Mouse (Mus musculus): ENCODE data around the gene Pced1a.

Pced1a gene

DNA sequence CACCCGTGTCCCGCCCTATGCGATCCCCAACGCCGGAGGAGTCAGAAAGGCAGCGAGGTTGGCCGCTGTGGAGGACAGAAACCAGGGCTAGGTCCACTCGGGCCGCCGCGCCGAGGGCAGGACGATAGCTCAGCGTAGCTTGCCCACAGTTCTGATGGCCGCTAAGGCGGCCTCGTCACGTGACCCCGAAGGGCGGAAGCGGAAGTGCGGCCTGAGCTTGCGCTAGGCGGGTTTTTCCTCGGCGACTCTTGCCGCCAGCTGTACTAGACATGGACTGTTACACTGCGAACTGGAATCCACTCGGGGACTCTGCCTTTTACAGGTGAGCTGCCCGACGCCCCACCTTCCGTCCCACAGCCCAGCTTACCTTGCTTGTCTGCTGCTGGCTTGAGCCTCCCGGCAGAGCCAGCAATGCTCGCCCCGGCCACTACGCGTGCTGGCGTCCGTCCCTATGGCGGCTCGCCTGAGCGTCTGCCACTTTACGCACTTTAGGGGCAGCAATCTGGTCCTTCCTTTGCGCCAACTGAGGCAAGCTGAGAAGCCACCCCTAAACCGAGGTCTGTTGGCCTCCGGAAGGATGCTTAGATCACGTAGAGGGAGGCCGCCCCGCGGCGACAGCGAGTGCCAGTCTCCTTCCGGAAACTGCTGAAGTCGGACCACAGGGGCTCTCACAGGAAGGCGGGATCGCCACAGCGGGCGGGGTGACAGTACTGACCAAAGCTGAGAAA lies at the start of gene Pced1a, which contains the start of gene Vps16:
Gene Pced1a, minus strand, starts transcription at position 576 of the 728 bp plus-strand sequence.
Gene Vps16, plus strand, starts transcription at position 214 of the 728 bp plus-strand sequence.
- DNase-seq (ENCODE audit: low spot score in 2 of 2): peak; percentile 89 to 92

GRCm38 (mm10) chr2:130472908-130473510 lies 48.5 kb upstream of the Pced1a start:
- no peak for DNase-seq (ENCODE audit: low spot score in 2 of 2)

- no peak for DNase-seq (ENCODE audit: low spot score in 2 of 2)
These were observed 45.4 kb upstream of the Pced1a start for GRCm38 (mm10) chr2:130469935-130470334.

GRCm38 (mm10) chr2:130469366-130469765 lies 44.9 kb upstream of the Pced1a start:
- DNase-seq (ENCODE audit: low spot score in 2 of 2): no peak

DNA sequence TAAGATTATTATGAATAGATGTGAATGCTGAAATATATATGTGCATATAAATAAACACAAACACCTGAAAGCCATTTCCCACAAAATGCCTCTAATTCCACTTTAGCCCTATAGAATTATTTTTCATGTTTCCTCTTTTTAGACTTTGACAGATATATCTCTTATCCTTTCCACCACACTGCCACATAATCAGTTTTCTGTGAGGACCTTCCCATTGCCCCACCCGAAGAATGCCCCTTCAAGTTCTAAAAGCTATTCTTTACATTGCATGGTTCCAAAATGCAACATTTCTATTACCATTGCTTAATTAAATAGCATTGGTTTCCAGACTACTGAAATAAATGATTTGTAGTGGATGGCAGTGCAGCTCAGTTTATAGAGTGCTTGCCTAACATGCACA lies 41.9 kb upstream of the Pced1a start:
- no peak for DNase-seq (ENCODE audit: low spot score in 2 of 2)

DNA sequence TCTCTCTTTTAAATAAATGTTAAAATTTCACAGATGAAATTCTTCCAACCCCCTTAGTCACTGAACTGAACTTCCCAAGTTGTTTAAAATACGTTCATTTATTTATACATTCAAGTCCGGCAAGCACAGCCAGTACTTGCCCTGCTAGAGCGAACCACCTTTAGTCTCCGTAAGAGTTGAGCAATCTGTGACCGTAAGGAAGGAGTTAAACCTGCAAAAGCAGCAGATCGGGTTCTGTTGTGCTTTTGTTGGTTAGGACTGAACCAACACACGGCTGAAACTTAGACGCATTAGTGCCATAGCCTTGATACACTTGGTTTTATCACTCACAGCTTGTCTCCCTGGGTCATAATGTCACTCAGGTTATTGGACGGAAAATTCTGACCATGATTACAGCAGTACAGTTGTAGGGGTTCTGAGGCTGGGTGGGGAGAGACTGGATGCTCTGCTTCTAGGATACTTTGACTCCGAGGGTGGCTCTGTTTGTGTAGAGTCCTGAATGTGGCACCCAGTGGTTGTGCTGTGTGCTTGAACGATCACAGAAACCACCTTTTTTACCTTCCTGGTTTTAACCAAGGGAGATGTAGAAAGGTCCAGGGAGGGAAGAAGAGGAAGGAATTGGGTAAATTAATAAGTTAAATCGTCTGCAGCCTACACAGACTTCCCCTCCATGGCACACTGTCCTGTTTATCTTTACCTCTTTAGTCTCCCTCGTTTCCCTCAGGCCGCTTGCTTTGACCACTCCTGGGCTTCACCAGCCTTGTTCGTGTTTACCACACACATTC lies 37.0 kb upstream of the Pced1a start:
- no peak for DNase-seq (ENCODE audit: low spot score in 2 of 2)

- DNase-seq (ENCODE audit: low spot score in 2 of 2): no peak
These were observed 35.1 kb upstream of the Pced1a start for GRCm38 (mm10) chr2:130459576-130459975.

DNA sequence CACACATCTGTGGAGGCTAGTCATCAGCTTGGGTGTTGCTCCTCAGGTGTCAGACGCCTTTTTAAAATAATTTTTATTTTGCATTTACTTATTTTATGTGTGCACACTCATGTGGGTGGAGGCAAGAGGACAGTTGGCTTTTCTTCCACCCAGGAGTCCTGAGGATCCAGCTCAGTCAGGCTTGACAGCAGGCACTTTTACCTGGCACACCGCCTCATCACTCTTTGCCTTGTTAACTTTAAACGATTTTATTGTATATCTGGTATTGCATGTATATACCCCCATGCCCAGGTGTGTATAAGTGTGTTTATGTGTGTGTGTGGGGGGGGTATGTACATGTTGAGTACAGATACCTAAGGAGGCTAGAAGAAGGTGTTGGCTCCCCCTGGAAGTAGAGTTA lies 33.4 kb upstream of the Pced1a start:
- DNase-seq (ENCODE audit: low spot score in 2 of 2): no peak

DNA sequence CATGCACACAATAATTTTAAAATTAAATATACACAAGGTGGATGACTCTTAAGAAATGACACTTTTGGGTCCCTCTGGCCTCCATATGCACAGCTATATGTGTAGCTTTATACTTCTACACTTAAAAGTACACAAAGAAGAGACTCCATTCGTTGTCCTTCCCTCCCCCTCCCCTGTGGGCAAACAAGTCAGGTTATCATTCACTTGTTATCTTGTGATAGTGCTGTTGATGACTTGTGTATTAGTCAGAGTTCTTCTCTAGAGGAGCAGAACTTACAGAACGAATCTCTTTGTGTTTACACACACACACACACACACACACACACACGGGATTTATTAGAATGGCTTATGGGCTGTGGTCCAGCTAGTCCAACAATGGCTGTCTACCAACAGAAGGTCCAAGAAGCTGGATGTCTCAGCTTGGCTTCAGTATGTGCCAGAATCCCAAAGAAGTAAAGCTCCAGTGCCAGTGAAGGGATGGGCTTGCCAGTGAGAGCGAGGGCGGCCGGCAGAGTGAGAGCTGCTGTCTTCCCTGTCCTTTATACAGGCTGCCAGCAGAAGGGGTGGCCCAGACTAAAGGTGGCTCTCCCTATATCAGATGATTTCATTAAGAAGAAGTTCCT lies 30.4 kb upstream of the Pced1a start:
- peak in 1 of 2 experiments; percentile 32 for DNase-seq (ENCODE audit: low spot score in 2 of 2)

DNA sequence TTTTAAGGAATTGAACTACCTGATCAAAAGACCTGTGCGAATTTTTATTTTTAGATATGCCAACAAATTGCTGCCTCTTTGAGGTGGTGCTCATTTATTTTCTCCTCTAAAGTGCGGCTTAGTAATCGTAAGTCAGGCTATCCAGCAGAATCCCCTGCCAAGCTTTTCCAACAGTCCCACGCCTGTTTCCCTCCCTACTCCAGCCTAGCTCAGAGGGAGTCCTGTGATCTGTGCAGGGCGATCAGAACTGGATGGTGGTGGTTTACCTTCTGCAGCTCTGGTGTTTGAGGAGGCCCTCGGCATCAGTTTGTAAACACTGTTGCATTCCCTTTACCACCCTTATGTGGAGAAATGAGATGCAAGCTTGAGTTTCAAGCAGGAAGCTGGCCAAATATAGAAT lies 28.9 kb upstream of the Pced1a start:
- no peak for DNase-seq (ENCODE audit: low spot score in 2 of 2)

GRCm38 (mm10) chr2:130452266-130452665 lies 27.8 kb upstream of the Pced1a start:
- no peak for DNase-seq (ENCODE audit: low spot score in 2 of 2)

DNA sequence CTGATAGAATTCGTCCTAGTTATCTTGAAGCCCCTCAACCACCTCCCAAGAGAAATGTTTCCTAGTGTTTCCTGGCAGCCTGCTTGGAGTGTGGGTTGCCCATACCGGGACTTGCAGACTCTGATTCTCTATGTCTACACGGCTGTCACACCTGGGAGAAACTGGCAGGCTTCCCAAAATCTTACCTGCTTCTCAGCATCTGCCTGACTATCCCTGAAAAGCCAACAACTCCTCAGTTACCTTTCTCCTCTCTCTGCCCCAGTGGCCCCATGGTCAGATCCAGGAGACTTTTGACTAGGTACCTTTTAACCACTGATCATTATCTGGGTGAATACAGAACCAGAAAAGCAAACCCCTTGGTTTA lies 27.2 kb upstream of the Pced1a start:
- no peak for DNase-seq (ENCODE audit: low spot score in 2 of 2)

DNA sequence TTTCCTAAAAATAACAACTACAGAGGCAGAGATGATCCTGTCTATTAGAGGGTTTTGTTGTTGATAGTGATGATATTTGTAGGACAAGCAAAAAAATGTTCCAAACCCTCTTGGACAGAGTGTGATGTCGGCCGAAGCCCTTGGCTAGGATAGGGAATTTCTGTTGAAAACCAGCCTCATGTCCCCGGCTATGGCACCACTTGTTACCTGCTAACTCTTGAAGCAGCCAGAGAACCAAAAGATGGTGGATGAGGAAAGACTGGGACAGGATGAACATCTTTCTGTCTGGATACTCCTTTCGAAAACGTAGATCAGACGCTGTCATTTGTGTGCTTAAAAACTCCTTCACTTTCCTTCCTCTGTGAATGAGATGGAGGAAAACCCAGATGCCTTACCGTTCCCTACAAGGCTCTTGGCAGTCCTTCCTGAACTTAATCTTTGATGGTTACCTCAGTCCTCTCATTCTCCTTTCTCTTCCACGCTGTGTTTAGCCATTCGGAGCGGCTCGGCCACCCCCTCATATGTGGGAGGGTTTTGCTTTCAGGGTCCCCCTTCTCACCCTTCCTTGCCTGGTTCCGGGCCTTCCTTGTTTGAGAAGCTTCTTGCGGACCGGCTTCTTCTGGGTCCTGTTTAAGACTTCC lies 26.7 kb upstream of the Pced1a start:
- DNase-seq (ENCODE audit: low spot score in 2 of 2): no peak

- DNase-seq (ENCODE audit: low spot score in 2 of 2): peak; percentile 71 to 72
These were observed 25.9 kb upstream of the Pced1a start for GRCm38 (mm10) chr2:130450434-130450796.

DNA sequence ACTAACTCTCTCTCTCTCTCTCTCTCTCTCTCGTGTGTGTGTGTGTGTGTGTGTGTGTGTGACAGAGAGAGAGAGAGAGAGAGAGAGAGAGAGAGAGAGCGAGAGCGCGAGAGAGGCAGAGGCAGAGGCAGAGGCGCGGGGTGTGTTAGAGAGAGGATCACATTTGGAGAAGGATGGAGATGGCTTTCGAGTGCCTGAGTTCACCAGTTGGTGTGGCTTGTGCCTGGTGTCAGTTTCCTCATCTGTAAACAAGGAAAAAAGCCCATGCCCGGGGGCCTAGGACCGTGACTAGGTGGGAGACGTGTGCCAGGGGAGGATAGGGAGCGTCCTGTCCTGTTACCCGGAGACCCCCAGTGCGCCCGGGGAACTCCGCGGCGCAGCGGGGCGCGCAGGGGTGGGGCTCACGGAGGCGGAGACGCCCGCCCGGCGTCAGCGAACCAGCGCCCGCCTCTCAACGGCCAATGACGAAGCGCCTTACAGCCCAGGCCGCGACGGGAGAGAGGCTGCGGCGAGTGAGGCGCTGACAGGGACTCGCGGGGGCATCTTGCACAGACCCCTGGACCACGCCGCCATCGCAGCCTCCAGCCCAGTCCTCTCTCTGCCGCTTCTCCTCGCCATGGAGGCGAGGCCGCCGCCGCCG lies 25.4 kb upstream of the Pced1a start, which contains the start of gene Ptpra:
Gene Ptpra, plus strand, starts transcription at position 485 of the 640 bp plus-strand sequence.
- DNase-seq (ENCODE audit: low spot score in 2 of 2): peak; percentile 89 to 90

DNA sequence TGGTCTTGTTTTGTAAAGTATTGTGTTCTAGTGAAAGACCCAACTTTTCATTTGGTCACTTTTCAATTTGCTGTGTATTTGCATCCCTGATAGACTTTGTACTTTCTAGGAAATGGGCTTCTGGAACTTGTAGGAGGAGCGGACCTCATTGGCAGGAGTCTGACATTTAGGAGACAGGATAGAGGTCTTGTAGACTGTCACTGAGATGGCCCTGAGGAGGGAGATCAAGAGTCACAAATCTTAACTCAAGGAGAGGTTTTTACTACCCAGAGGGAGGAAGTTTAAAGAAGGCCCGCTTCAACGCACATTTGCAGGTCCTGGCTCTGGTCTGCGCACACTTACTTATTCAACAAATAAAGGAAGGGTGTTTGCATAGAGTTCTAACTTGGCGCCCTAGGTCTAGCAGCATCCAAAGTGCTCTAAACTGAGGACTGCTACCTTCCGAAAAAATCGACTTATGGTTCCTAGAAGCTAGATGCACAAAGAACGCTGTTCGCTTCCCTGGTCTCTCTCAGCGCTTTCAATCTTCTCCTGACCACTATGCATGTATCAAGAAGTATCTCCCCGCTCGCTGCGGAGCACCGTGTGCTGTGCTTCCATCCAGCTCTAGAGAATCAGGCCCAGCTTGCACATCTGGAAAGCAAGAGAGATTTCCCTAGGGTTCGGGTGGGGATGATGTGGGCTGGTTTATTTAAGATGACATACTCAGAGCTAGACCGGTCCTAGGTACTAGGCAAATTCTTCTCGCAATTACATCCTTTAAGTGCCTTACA lies 24.7 kb upstream of the Pced1a start:
- no peak for DNase-seq (ENCODE audit: low spot score in 2 of 2)

DNA sequence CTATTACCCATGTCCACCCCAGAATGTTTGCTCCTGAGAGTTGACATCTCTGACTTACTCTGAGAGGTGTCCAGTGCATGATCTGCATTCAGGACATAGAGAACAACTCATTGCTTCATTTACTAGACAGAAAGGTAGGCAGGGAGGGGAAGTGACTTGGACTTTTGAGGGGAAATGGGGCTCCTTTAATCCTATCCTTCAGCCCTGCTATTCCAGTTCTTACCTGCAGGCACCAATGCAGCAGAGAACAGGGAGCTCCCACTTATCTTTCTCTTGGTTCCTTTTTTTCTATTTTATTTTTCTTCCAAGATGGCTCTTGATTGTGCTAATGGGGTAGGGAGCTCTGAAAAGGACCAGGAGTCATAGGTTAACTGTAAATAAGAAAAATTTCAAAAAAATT lies 23.9 kb upstream of the Pced1a start:
- DNase-seq (ENCODE audit: low spot score in 2 of 2): no peak

- DNase-seq (ENCODE audit: low spot score in 2 of 2): no peak
These were observed 17.7 kb upstream of the Pced1a start for GRCm38 (mm10) chr2:130442162-130442561.

DNA sequence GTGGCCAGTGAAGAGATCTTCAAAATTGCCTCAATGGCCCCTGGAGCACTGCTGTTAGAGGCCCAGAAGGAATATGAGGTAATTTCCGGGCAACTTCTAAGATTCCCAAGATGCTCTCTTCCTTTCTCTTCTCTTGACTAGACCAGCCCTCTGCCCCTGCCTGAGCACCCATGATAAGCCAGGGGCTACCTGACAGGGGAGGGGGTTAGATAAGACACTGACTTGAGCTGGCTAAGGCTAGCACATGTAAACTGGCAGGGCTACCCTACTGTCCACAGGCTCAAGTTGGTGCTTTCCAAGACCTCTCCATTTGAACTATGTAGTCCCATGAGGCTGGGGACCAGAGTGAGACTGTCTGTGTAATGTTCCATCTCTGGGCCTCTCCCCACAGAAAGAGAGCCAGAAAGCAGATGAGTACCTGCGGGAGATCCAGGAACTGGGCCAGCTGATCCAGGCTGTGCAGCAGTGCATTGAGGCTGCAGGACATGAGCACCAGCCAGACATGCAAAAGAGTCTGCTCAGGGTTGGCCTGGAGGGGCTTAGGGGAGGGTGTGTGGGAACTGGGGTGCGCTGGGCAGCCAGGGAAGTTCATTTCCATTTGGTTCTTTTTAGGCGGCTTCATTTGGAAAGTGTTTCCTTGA lies 15.5 kb upstream of the Pced1a start:
- no peak for DNase-seq (ENCODE audit: low spot score in 2 of 2)

GRCm38 (mm10) chr2:130438861-130439260 lies 14.4 kb upstream of the Pced1a start:
- DNase-seq (ENCODE audit: low spot score in 2 of 2): no peak

Data from urinary bladder, postnatal 36 days (tissue).